Mouse (Mus musculus) thymus, postnatal 25 days (tissue): ENCODE data around the gene Wfdc15a.
"Not testable (repeated sequence)": the region's sequence is repeated elsewhere in the genome, so short reads cannot be mapped to it uniquely, and the experiment has no call there.

Experiments used
- DNase-seq: peaks from one replicate; pipeline ENCODE4 v3.0.0; 2022

Gene Wfdc15a

GRCm38 (mm10) chr2:164199626-164200327, at the start of gene Wfdc15a:
Wfdc15a (minus strand) TSS chr2:164200130.
- DNase-seq, result no peak

- DNase-seq, result no peak
These were observed 38.4 kb upstream of the Wfdc15a start, which contains the start of gene Svs2 for GRCm38 (mm10) chr2:164238366-164238765. Svs2 (minus strand) TSS chr2:164238466.

GRCm38 (mm10) chr2:164232671-164233070, 32.7 kb upstream of the Wfdc15a start:
- no peak for DNase-seq

GRCm38 (mm10) chr2:164228361-164229070, 28.6 kb upstream of the Wfdc15a start:
- no peak for DNase-seq

DNA sequence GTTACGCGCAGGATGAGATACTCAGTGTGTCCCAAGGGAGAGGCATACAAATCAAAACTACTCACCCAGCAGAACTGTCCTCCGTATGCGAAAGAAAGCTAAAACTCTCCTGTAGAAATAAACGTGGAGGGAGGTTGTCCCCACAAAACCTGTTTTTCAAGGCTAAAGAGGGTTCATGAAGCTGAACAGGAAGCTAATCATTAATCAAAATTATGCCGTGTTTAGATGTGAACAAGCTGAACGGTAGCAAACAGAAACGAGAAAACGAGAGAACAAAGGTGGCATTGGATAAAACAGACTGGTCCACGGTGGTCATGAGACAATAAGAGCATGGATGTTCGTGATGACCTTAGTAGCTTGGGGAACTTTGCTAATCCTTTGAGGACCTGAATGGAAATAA, 21.6 kb upstream of the Wfdc15a start, which contains the start of gene Wfdc15b:
TSS of gene Wfdc15b (minus strand) at position 139 of the 400 bp plus-strand sequence.
- no peak for DNase-seq

DNA sequence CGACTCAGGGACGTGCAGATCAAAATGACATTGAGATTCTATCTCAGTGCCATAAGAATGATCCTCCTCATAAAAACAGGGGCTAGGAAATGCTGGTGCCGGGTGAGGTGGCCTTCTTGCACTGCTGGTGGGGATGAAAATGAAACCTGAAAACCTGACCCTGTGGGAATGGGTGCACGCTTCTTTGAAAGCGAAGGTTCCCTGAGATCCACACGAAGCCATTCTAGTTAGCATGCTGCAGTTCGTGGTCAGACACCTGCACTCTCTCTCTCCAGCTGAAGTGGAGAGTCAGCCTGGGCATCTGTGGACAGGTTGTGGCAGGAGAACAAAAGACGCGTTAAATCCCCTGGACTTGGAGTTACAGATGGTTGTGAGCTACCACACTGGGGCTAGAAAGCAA, 19.4 kb upstream of the Wfdc15a start:
- DNase-seq, result no peak

- DNase-seq, result no peak
These were observed 12.8 kb upstream of the Wfdc15a start for GRCm38 (mm10) chr2:164212711-164213110.

- DNase-seq, result no peak
These were observed 11.0 kb upstream of the Wfdc15a start for GRCm38 (mm10) chr2:164210892-164211291.

- DNase-seq, result no peak
These were observed 6.7 kb upstream of the Wfdc15a start for GRCm38 (mm10) chr2:164206676-164207075.

DNA sequence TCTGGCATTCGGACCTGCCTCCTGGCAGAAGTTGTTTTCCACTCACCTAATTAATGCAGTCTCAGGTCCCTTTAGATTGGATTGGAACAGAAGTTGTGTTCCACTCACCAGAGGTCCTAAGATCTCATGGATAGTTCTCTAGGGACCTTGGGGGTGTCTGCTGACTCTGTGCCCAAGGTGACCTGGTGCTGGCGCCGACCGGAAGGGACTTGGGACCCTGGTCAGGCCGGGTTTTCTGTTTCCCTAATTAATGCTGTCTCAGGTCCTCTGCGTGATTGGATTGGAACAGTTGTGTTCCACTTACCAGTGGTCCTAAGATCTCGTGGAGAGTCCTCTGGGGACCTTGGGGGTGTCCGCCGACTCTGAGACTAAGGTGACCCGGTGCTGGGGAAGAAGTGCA, 6.1 kb upstream of the Wfdc15a start:
- DNase-seq, result not testable (repeated sequence)

- no peak for DNase-seq
These were observed 3.3 kb downstream of the Wfdc15a start for GRCm38 (mm10) chr2:164196700-164196990.

GRCm38 (mm10) chr2:164195971-164196699, 3.8 kb downstream of the Wfdc15a start:
- DNase-seq, result no peak

GRCm38 (mm10) chr2:164194959-164195630, 4.8 kb downstream of the Wfdc15a start:
- DNase-seq, result no peak

GRCm38 (mm10) chr2:164192279-164192678, 7.7 kb downstream of the Wfdc15a start:
- no peak for DNase-seq

DNA sequence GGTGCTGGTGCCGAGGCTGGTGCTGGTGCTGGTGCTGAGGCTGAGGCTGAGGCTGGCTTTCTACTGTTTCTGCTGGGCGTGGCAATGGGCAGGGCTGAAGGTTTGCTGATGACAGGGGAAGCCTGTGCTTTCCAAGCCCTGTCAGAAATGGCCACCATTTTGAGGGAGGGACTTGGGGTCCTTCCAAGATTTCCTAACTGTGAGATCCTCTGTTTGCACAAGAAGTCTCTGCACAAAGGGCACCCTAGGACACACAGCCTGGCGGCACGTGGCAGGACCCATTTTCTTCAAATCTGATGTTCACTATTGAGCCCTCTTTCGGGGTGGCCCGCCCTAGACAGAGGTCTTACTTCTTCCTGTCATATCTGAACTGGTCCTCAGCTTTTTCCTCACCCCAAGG, 9.4 kb downstream of the Wfdc15a start, which contains the start of gene Wfdc12:
TSS of gene Wfdc12 (minus strand) at position 33 of the 400 bp plus-strand sequence.
- DNase-seq, result no peak

DNA sequence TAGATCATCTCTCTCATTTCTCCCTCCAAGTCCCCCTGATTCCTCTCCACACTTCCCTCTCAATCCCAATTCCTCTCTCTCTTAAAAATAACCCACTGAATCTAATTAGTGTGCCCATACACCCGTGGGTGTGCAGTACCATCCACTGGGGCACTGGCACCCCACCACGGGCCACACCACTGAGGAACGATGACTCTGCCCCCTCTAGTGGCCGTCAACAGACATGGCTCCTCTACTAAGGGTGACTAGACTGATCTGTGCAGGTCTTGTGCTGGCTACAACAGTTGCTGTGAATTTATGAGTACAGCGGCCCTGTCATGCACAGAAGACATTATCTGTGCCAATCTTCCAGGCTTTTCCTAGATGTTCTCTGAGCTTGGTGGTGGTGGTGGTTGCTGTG, 11.2 kb downstream of the Wfdc15a start:
- no peak for DNase-seq

DNA sequence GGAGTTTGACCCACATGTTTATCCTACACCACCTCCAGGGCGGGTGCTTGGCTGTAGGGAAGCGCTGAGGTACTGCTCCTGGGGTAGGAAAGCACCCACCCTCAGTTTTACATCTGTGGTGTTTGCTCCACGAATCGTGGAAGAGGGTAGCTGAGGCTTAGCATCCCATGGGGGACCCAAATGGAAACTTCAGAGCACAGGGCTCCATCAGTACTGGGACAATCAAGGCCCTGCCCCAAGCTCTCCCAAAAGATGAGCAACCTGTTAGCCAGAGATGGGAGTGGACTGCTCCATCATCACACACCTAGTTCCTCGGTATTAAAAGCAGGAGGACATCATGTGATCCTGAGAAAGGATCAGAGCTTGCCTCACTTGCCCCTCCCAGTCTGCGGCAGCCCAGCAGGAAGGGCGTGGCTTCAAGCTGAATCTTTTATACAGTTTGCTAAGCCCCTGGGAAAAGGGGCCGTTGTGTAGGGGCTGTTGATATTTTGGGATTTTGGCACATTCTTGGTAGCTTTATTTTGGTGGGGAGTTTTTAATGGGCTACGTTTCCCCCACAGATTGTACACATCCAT, 15.7 kb downstream of the Wfdc15a start:
- DNase-seq, result no peak

DNA sequence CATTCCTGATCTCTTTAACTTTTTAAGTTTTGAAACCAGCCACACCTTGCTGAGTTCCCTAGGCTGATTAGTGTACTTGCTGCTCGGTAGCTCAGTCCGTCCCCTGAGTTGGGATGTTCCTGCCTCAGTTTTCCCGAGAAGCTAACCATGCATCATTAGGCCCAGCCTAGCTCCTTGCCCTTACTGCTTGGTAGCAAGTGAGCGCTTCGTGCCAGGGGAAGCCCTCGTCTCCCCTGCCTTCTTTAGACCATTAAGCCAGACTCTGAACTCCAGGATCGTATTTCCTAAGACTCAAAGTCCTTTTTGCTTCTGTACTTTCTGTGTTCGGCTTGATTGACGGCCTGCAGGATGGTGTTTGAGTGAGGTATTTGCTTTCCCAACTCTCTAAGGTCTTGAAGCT, 16.6 kb downstream of the Wfdc15a start:
- DNase-seq, result no peak

DNA sequence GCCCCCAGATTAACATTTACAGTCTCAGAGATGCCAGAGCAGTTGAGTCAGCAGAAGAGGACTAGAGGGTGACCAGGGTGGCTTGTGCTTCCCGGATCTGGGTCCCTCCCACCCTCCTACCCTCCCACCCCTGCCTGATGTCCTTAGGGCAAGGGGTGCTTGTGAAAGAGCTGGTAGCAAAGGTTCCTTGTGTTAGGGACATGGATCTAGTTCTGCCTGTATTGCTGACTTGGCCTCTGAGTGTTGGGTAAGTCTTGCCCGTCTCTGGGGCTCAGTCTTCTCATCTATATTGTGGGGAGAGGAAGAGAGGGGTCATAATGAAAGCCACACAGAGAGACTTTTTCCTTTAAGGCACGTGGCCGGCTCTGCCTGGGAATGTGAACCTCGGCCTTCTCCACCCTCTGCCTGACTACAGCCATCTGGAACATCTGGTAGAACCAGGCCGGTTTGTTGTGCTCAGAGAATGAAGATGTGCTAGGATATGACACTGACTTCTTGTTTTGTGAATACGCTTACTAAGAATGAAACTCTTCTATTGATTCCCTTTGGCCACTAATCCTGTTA, 17.2 kb downstream of the Wfdc15a start, which contains the start of gene Wfdc5:
TSS of gene Wfdc5 (minus strand) at position 51 of the 564 bp plus-strand sequence.
- no peak for DNase-seq

GRCm38 (mm10) chr2:164180770-164181169, 19.2 kb downstream of the Wfdc15a start:
- DNase-seq, result no peak

GRCm38 (mm10) chr2:164180124-164180523, 19.8 kb downstream of the Wfdc15a start:
- peak; percentile 43 for DNase-seq

GRCm38 (mm10) chr2:164177831-164178230, 22.1 kb downstream of the Wfdc15a start:
- no peak for DNase-seq
